Mouse (Mus musculus) limb, embryonic 14.5 days (tissue): ENCODE measurements around the gene E130208F15Rik. TPM values are rescaled to one million over a fixed set of nuclear protein-coding genes. Genes with fewer than 3 reads are reported as not detected.
A peak's percentile ranks its signal among the peaks of the same experiment; 100 is the strongest.

ENCODE experiments used
- ATAC-seq: fragments of 200-750 bp; cut with Nextera tagmentation; 2 replicates; pipeline ENCODE4 v1.8.0; 2017; ENCODE audit warnings: low read depth, moderate number of reproducible peaks, moderate TSS enrichment; ENCODE audit not compliant: low FRiP score
- DNase-seq: peaks from one replicate; pipeline ENCODE4 v3.0.0-alpha.2; 2015; ENCODE audit warnings: low spot score
- H3K27ac ChIP-seq: fragments of 300-500 bp; sonication (generic); replicated peaks from 2 replicates; pipeline ENCODE4 v1.5.1; 2014; ENCODE audit warnings: low read depth, mild to moderate bottlenecking, low read length, moderate library complexity, mixed read lengths
- H3K27me3 ChIP-seq: fragments of 300-500 bp; sonication (generic); 2 replicates; pipeline ENCODE4 v1.6.1; 2014; ENCODE audit warnings: low read length, mixed read lengths; ENCODE audit not compliant: control insufficient read depth, insufficient read depth
- H3K36me3 ChIP-seq: fragments of 300-500 bp; sonication (generic); 2 replicates; pipeline ENCODE4 v1.6.1; 2014; ENCODE audit warnings: mild to moderate bottlenecking, low read length, moderate library complexity, mixed read lengths; ENCODE audit not compliant: control insufficient read depth, insufficient read depth
- H3K4me1 ChIP-seq: fragments of 300-500 bp; sonication (generic); 2 replicates; pipeline ENCODE4 v1.6.1; 2014; ENCODE audit warnings: antibody characterized with exemption, low read length, mixed read lengths; ENCODE audit not compliant: control insufficient read depth, insufficient read depth
- H3K4me2 ChIP-seq: fragments of 300-500 bp; sonication (generic); replicated peaks from 2 replicates; pipeline ENCODE4 v1.6.1; 2014; ENCODE audit warnings: low read depth, mild to moderate bottlenecking, low read length, moderate library complexity; ENCODE audit not compliant: severe bottlenecking
- H3K4me3 ChIP-seq: fragments of 300-500 bp; sonication (generic); replicated peaks from 2 replicates; pipeline ENCODE4 v1.5.1; 2014; ENCODE audit warnings: low read length
- H3K9ac ChIP-seq: fragments of 300-500 bp; sonication (generic); 2 replicates; pipeline ENCODE4 v1.6.1; 2014; ENCODE audit warnings: mild to moderate bottlenecking, low read depth, low read length, moderate library complexity; ENCODE audit not compliant: severe bottlenecking
- H3K9me3 ChIP-seq: fragments of 300-500 bp; sonication (generic); 2 replicates; pipeline ENCODE4 v1.6.1; 2016; ENCODE audit warnings: low read length; ENCODE audit not compliant: control insufficient read depth
- POLR2A ChIP-seq: fragments of 200-500 bp; IDR thresholded peaks from 2 replicates; pipeline ENCODE4 v1.8.0; 2012; ENCODE audit warnings: inconsistent platforms, mild to moderate bottlenecking, moderate library complexity, borderline replicate concordance; ENCODE audit not compliant: insufficient read depth, insufficient read length; ENCODE audit errors: extremely low read depth
- WGBS: fragments of 180-500 bp; shearing (Covaris S2); extraction: QIAGEN DNeasy Blood & Tissue Kit; methylation state at CpG from one replicate; pipeline ENCODE4 v1.1.7; 2014; 5-methylcytosine and 5-hydroxymethylcytosine counted together
- polyA plus RNA-seq, 2 experiments: library from polyadenylated mRNA; depleted of rRNA in 1 of 2; stranded (reverse) in 1 of 2; unstranded in 1 of 2; fragments of >200 nt; fragmentation: Nextera tagmentation in 1 of 2; extraction: Ambion mirVana in 1 of 2; gene quantifications; 2 replicates each; pipeline versions ENCODE4 v1.2.1 to v1.2.3; 2012 to 2014

The E130208F15Rik gene
- polyA plus RNA-seq, 2 experiments = 0.98 TPM; not detected in 1

GRCm38 (mm10) chr7:30289071-30289713 is 32.3 kb upstream of the E130208F15Rik start:
- ATAC-seq (no peak), DNase-seq (no peak)
- Histone ChIP-seq H3K4me2 (no peak overlapping the region), H3K4me1 (peaks cover 14% of the 10 kb centered on the region), H3K4me3 (no peak overlapping the region), H3K36me3 (peaks cover 13% of the 10 kb centered on the region), H3K9me3 (no peaks in the 10 kb centered on the region), H3K27me3 (no peaks in the 10 kb centered on the region), H3K9ac (no peak overlapping the region), H3K27ac (peak overlapping the region; percentile 38; the same call in 1 of the 2 replicates)
- TF ChIP-seq POLR2A = no peak
- WGBS = 68% methylated on average over 7 of the region's 7 CpGs

- H3K4me3 ChIP-seq = no peak overlapping the region
- whole genome bisulfite sequencing = 50% methylated on average over 10 of the region's 10 CpGs
- no peaks in the 10 kb centered on the region for H3K9me3 ChIP-seq
- H3K36me3 ChIP-seq = peaks cover 20% of the 10 kb centered on the region
- peak; percentile 67 for DNase-seq
- no peak overlapping the region for H3K4me2 ChIP-seq
- H3K27ac ChIP-seq = 0 out of 2 replicates have a peak overlapping the region, but pooled peaks have one; percentile 38
- H3K4me1 ChIP-seq = peaks cover 14% of the 10 kb centered on the region
- H3K9ac ChIP-seq = no peak overlapping the region
- TF ChIP-seq POLR2A = no peak
- ATAC-seq = peak; percentile 80
- H3K27me3 ChIP-seq = no peaks in the 10 kb centered on the region
Measured at GRCm38 (mm10) chr7:30289714-30290399, 31.7 kb upstream of the E130208F15Rik start.

GRCm38 (mm10) chr7:30291215-30292131 is 30.1 kb upstream of the E130208F15Rik start, which contains the start of gene Clip3:
Clip3 (plus strand) TSS chr7:30291728.
- peak; percentile 82 for DNase-seq
- Histone ChIP-seq H3K4me3 (peak within 1 kb of the TSS; percentile 82), H3K36me3 (peaks cover 35% of the 10 kb centered on the region), H3K4me1 (peaks cover 14% of the 10 kb centered on the region), H3K9ac (peak within 1 kb of the TSS; percentile 86), H3K4me2 (peak within 1 kb of the TSS; percentile 70), H3K27me3 (no peaks in the 10 kb centered on the region), H3K27ac (peak within 1 kb of the TSS; percentile 52; the same call in 1 of the 2 replicates), H3K9me3 (no peaks in the 10 kb centered on the region)
- WGBS = 7% methylated on average over 33 of the region's 35 CpGs
- peak; percentile 33; the same call in 1 of the 2 replicates for TF ChIP-seq POLR2A
- peak; percentile 75 for ATAC-seq

GRCm38 (mm10) chr7:30293795-30294194 is 27.7 kb upstream of the E130208F15Rik start:
- WGBS = 83% methylated on average over 13 of the region's 13 CpGs
- no peak overlapping the region for H3K4me2 ChIP-seq
- H3K9ac ChIP-seq = no peak overlapping the region
- H3K27ac ChIP-seq = no peak overlapping the region
- peaks cover 14% of the 10 kb centered on the region for H3K4me1 ChIP-seq
- H3K36me3 ChIP-seq = peaks cover 59% of the 10 kb centered on the region
- H3K4me3 ChIP-seq = no peak overlapping the region
- no peak for TF ChIP-seq POLR2A
- ATAC-seq (no peak), DNase-seq (no peak)
- no peaks in the 10 kb centered on the region for H3K27me3 ChIP-seq
- no peaks in the 10 kb centered on the region for H3K9me3 ChIP-seq

GRCm38 (mm10) chr7:30294296-30294695 is 27.2 kb upstream of the E130208F15Rik start:
- no peak for ATAC-seq
- Histone ChIP-seq H3K9me3 (no peaks in the 10 kb centered on the region), H3K27me3 (no peaks in the 10 kb centered on the region), H3K4me1 (peaks cover 14% of the 10 kb centered on the region), H3K9ac (no peak overlapping the region), H3K4me2 (no peak overlapping the region), H3K4me3 (no peak overlapping the region), H3K27ac (no peak overlapping the region), H3K36me3 (peaks cover 64% of the 10 kb centered on the region)
- 92% methylated on average over 5 of the region's 5 CpGs for WGBS
- DNase-seq = no peak
- TF ChIP-seq POLR2A = no peak
